Mouse (Mus musculus) layer of hippocampus, adult 8-10 months (tissue): ENCODE measurements at regions not wholly inside any gene's neighbourhood (a gene's known extent, or its start where the extent isn't known, plus 50 kb on each side); places are given as distances from the start of the nearest gene placed in this dataset.

Source experiments
- DNase-seq, 2 experiments: peaks; one replicate each; pipeline ENCODE4 v3.0.0; 2022; ENCODE audit warnings: low spot score in 2 of 2

- peak in 1 of 2 experiments; percentile 13 for DNase-seq
Measured at GRCm38 (mm10) chr7:92984701-92985682, 94.7 kb upstream of the Fam181b start.

GRCm38 (mm10) chr7:92985683-92986070, 94.0 kb upstream of the Fam181b start:
- no peak for DNase-seq

GRCm38 (mm10) chr7:92998886-92999285, 80.8 kb upstream of the Fam181b start:
- DNase-seq = no peak

- DNase-seq = peak; percentile 40 to 52
Measured at GRCm38 (mm10) chr7:93006694-93007231, 72.9 kb upstream of the Fam181b start.

- no peak for DNase-seq
Measured at GRCm38 (mm10) chr7:93007721-93008120, 71.9 kb upstream of the Fam181b start.

GRCm38 (mm10) chr7:93019390-93019789, 60.3 kb upstream of the Fam181b start:
- no peak for DNase-seq

- DNase-seq = no peak
Measured at GRCm38 (mm10) chr7:93023489-93024130, 56.1 kb upstream of the Fam181b start.

GRCm38 (mm10) chr7:93026231-93026630, 53.4 kb upstream of the Fam181b start:
- no peak for DNase-seq
